Mouse (Mus musculus) limb, embryonic 15.5 days (tissue): ENCODE results near the gene Gm44965. TPM values are rescaled to one million over a fixed set of nuclear protein-coding genes. Genes with fewer than 3 reads are reported as not detected.

ENCODE experiments used
- ATAC-seq: fragments of 200-750 bp; cut with Nextera tagmentation; 2 replicates; pipeline ENCODE4 v1.8.0; 2017; ENCODE audit warnings: low read depth, moderate TSS enrichment; ENCODE audit not compliant: insufficient number of reproducible peaks, low FRiP score, low TSS enrichment
- H3K27ac ChIP-seq: fragments of 300-500 bp; sonication (generic); 2 replicates; pipeline ENCODE4 v1.5.1; 2015; ENCODE audit warnings: moderate library complexity, mild to moderate bottlenecking, inconsistent platforms
- H3K27me3 ChIP-seq: fragments of 300-500 bp; sonication (generic); 2 replicates; pipeline ENCODE4 v1.6.1; 2015; ENCODE audit warnings: inconsistent platforms
- H3K36me3 ChIP-seq: fragments of 300-500 bp; sonication (generic); 2 replicates; pipeline ENCODE4 v1.6.1; 2015; ENCODE audit warnings: inconsistent platforms
- H3K4me1 ChIP-seq: fragments of 300-500 bp; sonication (generic); 2 replicates; pipeline ENCODE4 v1.6.1; 2015; ENCODE audit warnings: inconsistent platforms
- H3K4me2 ChIP-seq: fragments of 300-500 bp; sonication (generic); 2 replicates; pipeline ENCODE4 v1.6.1; 2015; ENCODE audit warnings: mild to moderate bottlenecking, inconsistent platforms
- H3K4me3 ChIP-seq: fragments of 300-500 bp; sonication (generic); 2 replicates; pipeline ENCODE4 v1.5.1; 2015; ENCODE audit warnings: mild to moderate bottlenecking, inconsistent platforms
- H3K9ac ChIP-seq: fragments of 300-500 bp; sonication (generic); 2 replicates; pipeline ENCODE4 v1.6.1; 2015; ENCODE audit warnings: inconsistent platforms
- H3K9me3 ChIP-seq: fragments of 300-500 bp; sonication (generic); 2 replicates; pipeline ENCODE4 v1.6.1; 2016; ENCODE audit warnings: inconsistent platforms
- WGBS: fragments of 180-500 bp; shearing (Covaris S2); methylation state at CpG from one replicate; pipeline ENCODE4 v1.1.7; 2015; 5-methylcytosine and 5-hydroxymethylcytosine counted together
- polyA plus RNA-seq: library from polyadenylated mRNA; unstranded; fragments of >200 nt; fragmentation: Nextera tagmentation; extraction: Ambion mirVana; gene quantifications from 2 replicates; pipeline ENCODE4 v1.2.1, GENCODE M21; 2015

Gm44965 gene
- polyA plus RNA-seq, 1 experiment from 2014 or later, result 1.1 TPM

DNA sequence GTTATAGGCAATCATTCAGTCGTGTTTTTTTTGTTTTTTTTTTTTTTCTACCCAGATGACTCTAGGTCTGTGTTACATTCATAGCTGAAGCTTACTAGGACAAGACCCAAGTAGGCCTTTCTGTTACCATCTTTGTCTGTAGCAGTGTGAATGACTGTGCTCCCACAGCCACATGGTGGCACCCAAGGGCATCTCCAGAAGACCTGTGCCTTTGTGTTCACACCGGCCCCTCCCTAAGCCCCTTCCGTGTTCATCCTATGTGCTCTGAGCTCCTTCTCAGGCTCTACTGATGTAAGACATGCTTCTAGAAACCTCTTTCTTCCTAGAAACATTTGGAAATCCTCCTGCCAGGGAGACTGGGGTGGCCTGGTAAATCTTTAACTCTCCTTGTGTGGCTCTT, 53.3 kb downstream of the Gm44965 start, which contains the start of gene Gimap8:
TSS of gene Gimap8 (plus strand) at position 240 of the 400 bp plus-strand sequence.
- H3K4me1 ChIP-seq, result no peaks in the 10 kb centered on the region
- WGBS, result 46% methylated on average over 3 of the region's 3 CpGs
- no peak within 1 kb of the TSS for H3K4me3 ChIP-seq
- ATAC-seq, result no peak
- H3K36me3 ChIP-seq, result no peaks in the 10 kb centered on the region
- H3K4me2 ChIP-seq, result no peak within 1 kb of the TSS
- no peaks in the 10 kb centered on the region for H3K9me3 ChIP-seq
- no peak within 1 kb of the TSS for H3K9ac ChIP-seq
- H3K27ac ChIP-seq, result no peak within 1 kb of the TSS
- no peaks in the 10 kb centered on the region for H3K27me3 ChIP-seq

DNA sequence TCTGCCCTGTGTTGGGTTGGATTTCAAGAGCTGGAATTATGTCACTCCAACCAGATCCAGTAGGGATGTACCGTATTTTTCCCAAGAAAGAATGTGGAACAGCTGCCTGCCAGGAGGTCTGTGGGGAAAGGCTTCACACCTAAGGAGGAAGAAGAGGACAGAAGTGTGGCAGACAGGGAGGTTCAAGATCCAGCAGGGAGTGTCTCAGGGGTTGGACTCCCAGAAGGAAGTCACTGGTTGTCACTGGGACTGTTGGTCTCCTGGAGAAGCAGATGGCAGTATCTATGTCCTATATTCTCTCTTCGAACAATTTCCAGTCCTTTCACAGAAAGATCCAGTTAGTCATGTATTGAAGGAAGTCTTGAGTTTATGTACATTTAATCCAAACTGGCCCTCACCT, 53.9 kb downstream of the Gm44965 start:
- Histone ChIP-seq H3K4me3 (no peak overlapping the region), H3K9me3 (no peaks in the 10 kb centered on the region)

DNA sequence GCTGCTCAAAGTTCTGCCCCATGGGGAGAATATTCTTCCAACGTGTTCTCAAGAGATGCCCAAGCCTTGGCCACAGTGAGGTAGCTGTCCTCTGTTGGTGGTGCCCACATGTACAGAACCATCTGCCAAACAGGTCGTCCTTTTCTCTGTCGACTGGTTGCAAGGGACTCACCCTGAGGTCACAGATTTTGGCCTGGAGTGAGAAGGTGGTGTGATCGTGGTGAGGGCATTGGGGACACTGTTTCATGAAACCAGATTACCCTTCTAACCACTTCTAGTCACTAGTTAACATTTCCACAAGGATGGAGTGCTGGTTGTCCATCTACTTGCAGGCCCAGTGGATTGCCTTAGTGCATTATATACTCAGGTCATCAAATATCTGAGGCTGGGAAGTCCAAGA, 55.0 kb downstream of the Gm44965 start:
- H3K36me3 ChIP-seq, result no peaks in the 10 kb centered on the region
- H3K4me2 ChIP-seq, result no peak overlapping the region
- ATAC-seq, result no peak
- H3K4me3 ChIP-seq, result no peak overlapping the region
- no peak overlapping the region for H3K27ac ChIP-seq
- H3K9ac ChIP-seq, result no peak overlapping the region
- WGBS, result 82% methylated on average over 4 of the region's 4 CpGs
- no peaks in the 10 kb centered on the region for H3K4me1 ChIP-seq
- H3K27me3 ChIP-seq, result no peaks in the 10 kb centered on the region
- no peaks in the 10 kb centered on the region for H3K9me3 ChIP-seq

More for the DNA sequence above, 53.9 kb downstream of the Gm44965 start:
- no peak overlapping the region for H3K9ac ChIP-seq
- 78% methylated on average over 2 of the region's 2 CpGs for WGBS
- no peaks in the 10 kb centered on the region for H3K4me1 ChIP-seq
- no peak for ATAC-seq
- no peaks in the 10 kb centered on the region for H3K36me3 ChIP-seq
- H3K27me3 ChIP-seq, result no peaks in the 10 kb centered on the region
- no peak overlapping the region for H3K4me2 ChIP-seq
- no peak overlapping the region for H3K27ac ChIP-seq

DNA sequence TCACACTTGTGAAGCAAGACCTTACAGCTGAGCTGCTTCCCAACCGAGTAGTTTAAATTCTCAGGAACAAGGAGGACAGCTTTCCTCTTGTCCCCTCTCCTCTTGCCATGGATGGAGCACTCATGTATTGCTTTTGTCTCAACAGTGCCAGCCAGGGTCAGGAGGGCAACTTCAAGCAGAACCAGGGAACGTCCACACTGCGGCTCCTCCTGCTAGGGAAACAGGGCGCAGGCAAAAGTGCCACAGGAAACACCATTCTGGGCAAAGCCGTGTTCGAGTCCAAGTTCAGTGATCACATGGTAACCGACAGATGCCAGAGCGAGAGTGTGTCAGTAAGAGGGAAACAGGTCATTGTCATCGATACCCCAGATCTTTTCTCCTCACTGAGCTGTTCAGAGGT, 56.3 kb downstream of the Gm44965 start:
- no peak overlapping the region for H3K4me2 ChIP-seq
- no peak overlapping the region for H3K27ac ChIP-seq
- no peak for ATAC-seq
- no peak overlapping the region for H3K4me3 ChIP-seq
- H3K27me3 ChIP-seq, result no peaks in the 10 kb centered on the region
- WGBS, result 86% methylated on average over 9 of the region's 9 CpGs
- H3K9ac ChIP-seq, result no peak overlapping the region
- H3K4me1 ChIP-seq, result no peaks in the 10 kb centered on the region
- no peaks in the 10 kb centered on the region for H3K9me3 ChIP-seq
- no peaks in the 10 kb centered on the region for H3K36me3 ChIP-seq

DNA sequence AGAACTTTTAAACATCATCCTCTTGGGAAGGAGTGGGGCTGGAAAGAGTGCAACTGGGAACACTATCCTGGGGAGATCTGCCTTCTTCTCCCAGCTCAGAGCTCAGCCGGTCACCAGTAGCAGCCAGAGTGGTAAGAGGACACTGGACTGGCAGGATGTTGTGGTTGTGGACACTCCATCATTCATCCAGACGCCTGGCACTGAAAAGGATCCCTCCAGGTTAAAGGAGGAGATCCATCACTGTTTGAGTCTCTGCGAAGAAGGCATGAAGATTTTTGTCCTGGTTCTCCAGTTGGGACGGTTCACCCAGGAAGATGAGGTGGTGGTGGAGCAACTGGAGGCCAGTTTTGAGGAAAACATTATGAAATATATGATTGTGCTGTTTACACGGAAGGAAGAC, 65.0 kb downstream of the Gm44965 start:
- no peaks in the 10 kb centered on the region for H3K27me3 ChIP-seq
- H3K36me3 ChIP-seq, result no peaks in the 10 kb centered on the region
- no peak overlapping the region for H3K4me2 ChIP-seq
- ATAC-seq, result no peak
- H3K9me3 ChIP-seq, result no peaks in the 10 kb centered on the region
- no peak overlapping the region for H3K4me3 ChIP-seq
- H3K4me1 ChIP-seq, result no peaks in the 10 kb centered on the region
- 66% methylated on average over 5 of the region's 5 CpGs for WGBS
- H3K9ac ChIP-seq, result no peak overlapping the region
- no peak overlapping the region for H3K27ac ChIP-seq

DNA sequence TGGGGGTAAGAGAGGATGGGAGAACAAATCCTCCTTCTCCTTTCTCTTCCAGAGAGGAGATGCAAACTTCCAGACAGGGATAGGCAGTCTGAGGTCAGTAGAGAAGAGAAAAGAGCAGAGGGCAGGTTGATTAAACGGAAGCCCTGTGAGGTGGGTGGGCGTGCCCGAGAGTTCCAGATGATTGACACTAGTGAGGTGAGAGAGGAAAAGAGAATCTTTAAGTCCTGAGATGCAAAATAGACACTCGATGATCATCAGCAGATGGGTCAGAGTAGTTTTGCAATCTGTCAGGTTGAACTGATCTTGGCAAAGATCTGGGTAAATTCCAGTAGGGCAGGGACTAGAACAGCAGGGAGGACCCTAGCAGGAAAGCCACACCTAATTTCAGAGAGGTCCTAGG, 71.0 kb downstream of the Gm44965 start:
- WGBS, result 81% methylated on average over 4 of the region's 4 CpGs
- Histone ChIP-seq H3K4me2 (no peak overlapping the region), H3K27ac (no peak overlapping the region), H3K9ac (no peak overlapping the region), H3K36me3 (no peaks in the 10 kb centered on the region), H3K9me3 (no peaks in the 10 kb centered on the region), H3K27me3 (no peaks in the 10 kb centered on the region), H3K4me1 (no peaks in the 10 kb centered on the region), H3K4me3 (no peak overlapping the region)
- ATAC-seq, result no peak

DNA sequence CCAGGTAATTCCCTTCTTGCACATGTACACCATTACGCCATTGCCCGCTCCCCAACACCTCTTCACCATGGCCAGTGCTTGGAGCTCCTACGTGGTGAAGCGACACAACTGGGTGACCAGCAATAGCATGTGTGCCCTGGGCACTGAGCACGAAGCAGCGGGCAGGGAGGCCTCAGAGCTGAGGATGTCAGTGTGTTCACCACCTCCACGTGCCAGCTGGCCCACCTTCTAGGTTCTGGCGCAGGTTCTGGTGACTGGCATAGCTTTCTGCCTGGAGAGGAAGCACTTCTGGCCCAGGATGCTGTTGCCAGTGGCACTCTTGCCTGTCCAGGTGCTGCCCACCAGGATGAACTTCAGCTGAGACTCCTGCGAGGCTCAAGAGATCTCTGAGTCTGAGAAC, 71.7 kb downstream of the Gm44965 start:
- no peak overlapping the region for H3K27ac ChIP-seq
- 92% methylated on average over 9 of the region's 9 CpGs for WGBS
- H3K4me1 ChIP-seq, result no peaks in the 10 kb centered on the region
- no peak for ATAC-seq
- no peak overlapping the region for H3K4me2 ChIP-seq
- H3K27me3 ChIP-seq, result no peaks in the 10 kb centered on the region
- H3K9me3 ChIP-seq, result no peaks in the 10 kb centered on the region
- H3K9ac ChIP-seq, result no peak overlapping the region
- H3K36me3 ChIP-seq, result no peaks in the 10 kb centered on the region
- H3K4me3 ChIP-seq, result no peak overlapping the region

DNA sequence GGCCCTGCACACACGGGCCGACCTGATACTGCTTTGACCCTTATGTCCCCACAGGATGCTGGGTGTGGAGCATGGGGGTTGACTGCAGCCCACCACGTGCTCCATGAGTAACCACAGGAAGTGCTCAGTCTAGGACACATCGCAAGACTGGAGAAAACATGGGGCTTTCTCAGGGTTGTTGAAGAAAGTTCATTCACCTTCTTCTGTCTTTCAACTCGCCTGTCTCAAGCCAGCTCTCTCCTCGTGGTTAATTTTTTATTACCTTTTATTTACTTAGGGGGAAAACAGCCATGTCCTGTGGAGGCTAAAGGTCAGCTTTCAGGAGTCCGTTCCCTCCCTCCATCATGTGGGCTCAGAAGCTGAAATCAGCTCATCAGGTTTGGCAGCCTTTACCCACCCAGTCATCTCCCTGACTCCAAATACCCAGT, 72.4 kb downstream of the Gm44965 start:
- Histone ChIP-seq H3K27ac (no peak overlapping the region), H3K4me1 (no peaks in the 10 kb centered on the region), H3K36me3 (no peaks in the 10 kb centered on the region), H3K4me2 (no peak overlapping the region), H3K9me3 (no peaks in the 10 kb centered on the region), H3K27me3 (no peaks in the 10 kb centered on the region), H3K4me3 (no peak overlapping the region), H3K9ac (no peak overlapping the region)
- WGBS, result 31% methylated on average over 7 of the region's 7 CpGs
- no peak for ATAC-seq

DNA sequence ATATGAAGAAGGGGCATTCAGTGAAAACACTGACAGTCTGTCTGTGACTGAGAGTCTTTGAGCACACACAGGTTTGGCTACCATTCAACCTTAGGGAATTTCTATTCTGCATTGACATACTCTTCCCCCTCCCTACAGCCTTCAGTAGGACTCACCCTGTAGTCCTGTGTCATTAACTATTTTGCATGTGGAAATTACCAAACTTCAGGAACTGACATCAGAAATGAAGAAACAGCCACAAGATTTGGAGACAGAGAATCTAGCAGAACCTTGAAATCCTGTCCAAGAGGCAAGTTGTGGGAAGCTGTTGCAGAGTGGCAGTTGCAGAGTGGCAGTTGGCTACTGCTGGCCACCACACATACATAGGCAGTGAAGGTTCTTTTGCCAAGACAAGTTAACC, 74.3 kb downstream of the Gm44965 start:
- no peak for ATAC-seq
- Histone ChIP-seq H3K36me3 (no peaks in the 10 kb centered on the region), H3K4me1 (no peaks in the 10 kb centered on the region), H3K4me2 (no peak overlapping the region), H3K27ac (no peak overlapping the region), H3K9ac (no peak overlapping the region), H3K4me3 (no peak overlapping the region), H3K9me3 (no peaks in the 10 kb centered on the region), H3K27me3 (no peaks in the 10 kb centered on the region)

Other genes with a start within 250 kb of the Gm44965 start
- 17.5 and 20.8 TPM in 2 replicates for gene Krba1, start 198.4 kb upstream of the Gm44965 start, polyA plus RNA-seq
- gene Zfp467, start 148.1 kb upstream of the Gm44965 start, polyA plus RNA-seq, result 23.6 and 25.4 TPM in 2 replicates
- gene Sspo, start 145.7 kb upstream of the Gm44965 start, polyA plus RNA-seq, result 0.25 and 0.31 TPM in 2 replicates
- gene Atp6v0e2, start 56.3 kb upstream of the Gm44965 start, polyA plus RNA-seq, result 12.2 and 13.7 TPM in 2 replicates
- gene Lrrc61, start 39.1 kb upstream of the Gm44965 start, polyA plus RNA-seq, result 9.9 and 10.8 TPM in 2 replicates
- gene Rarres2, start 21.2 kb upstream of the Gm44965 start, polyA plus RNA-seq, result 24.8 and 30.5 TPM in 2 replicates
- gene Gm45021, start 4.3 kb upstream of the Gm44965 start, polyA plus RNA-seq, result not detected in 2 replicates
- gene Repin1, start 58 bp upstream of the Gm44965 start, polyA plus RNA-seq, result 21.0 and 23.9 TPM in 2 replicates
- gene Zfp775, start 8.1 kb downstream of the Gm44965 start, polyA plus RNA-seq, result 5.1 and 5.4 TPM in 2 replicates
- 0.99 and 1.2 TPM in 2 replicates for gene AI854703, start 32.8 kb downstream of the Gm44965 start, polyA plus RNA-seq
- 1.4 and 1.5 TPM in 2 replicates for gene Gimap8, start 53.3 kb downstream of the Gm44965 start, polyA plus RNA-seq
- gene Gimap9, start 82.2 kb downstream of the Gm44965 start, polyA plus RNA-seq, result 6.9 and 7.5 TPM in 2 replicates
- 17.5 and 20.6 TPM in 2 replicates for gene Gimap4, start 90.6 kb downstream of the Gm44965 start, polyA plus RNA-seq
- gene Gimap6, start 114.3 kb downstream of the Gm44965 start, polyA plus RNA-seq, result 22.4 and 26.0 TPM in 2 replicates
- gene Gm28053, start 124.7 kb downstream of the Gm44965 start, polyA plus RNA-seq, result 1.6 and 2.4 TPM in 2 replicates
- not detected in 2 replicates for gene Gimap7, start 124.7 kb downstream of the Gm44965 start, polyA plus RNA-seq
- gene Gimap1, start 145.1 kb downstream of the Gm44965 start, polyA plus RNA-seq, result 13.5 and 15.4 TPM in 2 replicates
- 5.6 and 5.7 TPM in 2 replicates for gene Gimap5, start 152.3 kb downstream of the Gm44965 start, polyA plus RNA-seq
- not detected in 2 replicates for gene Gimap3, start 176.9 kb downstream of the Gm44965 start, polyA plus RNA-seq
- gene Tmem176a, start 247.0 kb downstream of the Gm44965 start, polyA plus RNA-seq, result 54.3 and 63.4 TPM in 2 replicates
- 230 and 235 TPM in 2 replicates for gene Tmem176b, start 247.6 kb downstream of the Gm44965 start, polyA plus RNA-seq